Mouse (Mus musculus): ENCODE results near the gene Drd2.

Drd2 gene

DNA sequence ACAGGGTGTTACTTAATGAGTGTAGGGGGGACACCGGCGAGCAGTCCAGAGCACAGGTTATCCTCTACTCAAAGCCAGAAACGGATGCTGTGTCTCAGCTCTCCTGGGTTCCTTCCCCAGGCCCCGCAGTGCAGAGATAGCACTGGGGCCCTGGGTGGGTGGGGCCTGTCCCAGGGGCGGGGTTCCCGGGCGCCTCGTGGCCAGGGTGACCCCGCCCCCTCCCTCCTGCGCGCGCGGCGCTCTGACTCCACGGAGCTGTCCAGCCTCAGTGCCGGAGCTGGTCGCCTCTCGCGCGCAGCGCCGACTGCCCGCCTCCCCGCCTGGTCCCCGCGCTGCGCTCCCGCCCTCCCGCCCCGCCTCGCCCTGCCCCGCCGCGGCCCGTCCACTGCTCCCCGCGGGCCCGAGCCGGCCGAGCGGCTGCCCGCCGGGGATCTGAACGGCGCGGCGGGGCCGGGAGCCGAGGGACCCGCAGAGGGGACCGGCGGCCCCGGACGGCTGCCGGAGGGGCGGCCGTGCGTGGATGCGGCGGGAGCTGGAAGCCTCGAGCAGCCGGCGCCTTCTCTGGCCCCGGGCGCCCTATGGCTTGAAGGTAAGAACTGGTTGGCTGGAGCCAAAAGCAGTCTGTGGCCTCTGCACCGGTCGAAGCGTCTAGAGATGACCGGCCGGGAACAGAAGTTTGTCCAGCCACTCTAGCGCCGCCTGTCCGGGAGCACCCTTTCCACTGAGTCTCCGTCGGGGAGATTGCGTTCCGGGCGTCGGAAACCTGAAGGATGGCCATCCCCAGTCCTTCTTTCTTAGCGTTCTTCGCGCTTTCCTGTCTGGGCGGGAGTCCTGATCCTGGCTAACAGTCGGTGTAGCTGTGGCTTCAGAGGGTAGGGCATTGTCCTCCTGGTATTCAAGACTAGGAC is at the start of gene Drd2:
Gene Drd2 (plus strand): TSS at position 492 of the 908 bp plus-strand sequence.
- no peak for DNase-seq (ENCODE audit: low spot score)

DNA sequence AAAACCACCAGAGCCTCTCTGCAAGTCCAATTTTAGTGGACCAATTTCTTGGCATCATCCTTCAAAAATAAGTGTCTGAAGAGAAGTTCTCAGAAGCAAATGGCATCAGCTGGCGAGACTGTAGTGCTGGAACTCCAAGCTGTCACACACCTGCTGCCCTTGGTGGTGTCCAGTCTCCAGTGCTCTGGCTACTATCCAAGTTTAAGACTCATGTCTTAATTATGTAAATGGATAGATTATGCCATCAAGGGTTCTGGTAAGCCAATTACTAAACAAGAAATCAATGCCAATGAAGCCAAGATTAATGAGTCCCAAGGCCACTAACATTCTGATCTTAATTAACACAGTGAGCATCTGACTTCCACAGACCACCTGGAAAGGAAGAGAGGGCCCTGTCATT is 45.3 kb upstream of the Drd2 start:
- no peak for DNase-seq (ENCODE audit: low spot score)

DNA sequence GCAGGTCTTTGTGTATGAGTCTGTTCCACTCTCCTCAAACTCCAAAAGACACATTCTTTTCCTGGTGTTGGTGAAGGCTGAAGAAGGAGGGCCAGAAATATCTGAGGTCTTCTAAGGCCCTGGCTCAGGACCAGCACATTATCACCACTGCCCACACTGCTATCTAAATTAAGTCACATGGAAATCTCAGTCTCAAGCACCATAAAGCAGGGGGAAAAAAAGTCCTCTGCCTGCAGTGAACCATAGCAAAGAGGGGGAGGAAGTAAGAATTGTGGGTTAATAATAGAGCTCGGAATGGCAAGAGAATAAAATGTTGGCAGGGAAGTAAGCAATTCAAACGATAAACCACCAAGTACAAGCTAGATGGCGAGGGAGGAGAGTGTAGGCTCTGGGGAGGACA is 32.9 kb upstream of the Drd2 start:
- no peak for DNase-seq (ENCODE audit: low spot score)

DNA sequence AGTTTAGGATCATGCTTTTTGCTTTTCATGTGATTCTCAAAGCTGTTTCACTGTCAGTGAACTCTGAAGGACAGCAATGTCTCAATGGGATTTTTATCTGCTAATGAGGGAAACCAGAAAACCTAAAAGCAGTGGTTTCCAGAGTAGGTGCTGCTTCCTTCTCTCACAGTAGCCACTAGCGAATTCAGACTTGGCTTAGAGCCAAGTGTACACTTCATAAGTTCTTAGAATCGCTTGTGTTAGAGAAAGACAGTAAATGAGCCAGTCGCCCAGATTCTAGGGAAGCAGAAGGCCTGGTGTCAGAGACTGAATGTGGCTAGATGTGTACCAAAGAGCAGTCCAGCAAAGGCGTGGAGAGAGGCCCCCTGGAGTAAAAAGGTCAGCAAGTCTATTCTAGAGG is 29.6 kb upstream of the Drd2 start:
- no peak for DNase-seq (ENCODE audit: low spot score)

DNA sequence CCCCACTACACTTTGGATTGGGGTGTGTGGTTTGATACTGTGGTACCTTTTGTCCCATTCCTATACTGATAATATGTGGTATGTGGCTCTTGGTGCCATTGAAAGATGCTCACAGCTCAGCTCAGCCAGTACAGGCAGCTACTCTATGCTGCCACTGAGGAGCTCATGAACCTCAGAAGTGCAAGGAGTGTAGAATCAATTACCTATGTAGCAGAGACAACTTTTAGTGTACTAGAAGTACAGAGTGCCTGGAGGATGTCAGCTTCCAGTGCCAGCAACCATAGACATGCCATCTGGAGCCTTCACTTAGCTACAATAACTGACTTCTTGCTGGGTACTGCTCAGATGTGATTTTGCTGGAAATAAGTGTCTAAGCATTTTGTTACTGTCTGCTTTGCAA is 21.8 kb upstream of the Drd2 start:
- no peak for DNase-seq (ENCODE audit: low spot score)

DNA sequence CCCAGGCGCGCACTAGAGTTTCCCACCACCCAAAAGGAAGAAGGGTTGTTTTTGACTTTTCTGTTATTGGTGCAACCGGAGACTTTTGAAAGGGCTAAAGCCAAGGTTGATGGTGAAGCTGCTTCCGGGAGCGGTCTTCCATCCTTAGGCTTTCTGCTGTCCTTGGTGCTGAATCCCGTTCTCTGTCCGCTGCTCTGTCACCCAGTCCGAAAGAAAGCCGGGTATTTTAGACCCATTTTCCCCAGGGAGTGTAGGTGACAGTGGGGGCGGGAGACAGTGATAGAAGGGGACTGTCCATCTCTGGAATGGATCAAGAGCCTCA is 578 bp downstream of the Drd2 start:
- no peak for DNase-seq (ENCODE audit: low spot score)

DNA sequence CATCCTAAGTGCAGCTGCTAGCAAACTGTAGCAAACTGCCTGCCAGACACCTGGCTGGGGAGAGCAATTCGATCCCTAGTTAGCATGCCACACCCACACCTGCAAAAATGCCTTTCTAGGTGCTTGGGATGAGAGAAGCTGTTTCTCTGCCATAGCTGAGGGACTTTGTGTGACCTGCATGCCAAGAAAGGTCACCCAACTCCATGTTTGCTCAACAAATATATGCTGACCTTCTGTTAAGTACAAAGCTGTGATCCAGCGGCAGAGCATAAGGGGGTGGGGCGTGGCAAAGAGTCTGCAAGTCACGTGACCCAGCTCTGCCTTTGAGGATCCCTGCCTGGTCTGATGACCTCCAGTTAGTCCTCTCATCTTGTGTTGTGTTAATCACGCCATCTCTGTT is 25.3 kb downstream of the Drd2 start:
- DNase-seq (ENCODE audit: low spot score), result no peak

DNA sequence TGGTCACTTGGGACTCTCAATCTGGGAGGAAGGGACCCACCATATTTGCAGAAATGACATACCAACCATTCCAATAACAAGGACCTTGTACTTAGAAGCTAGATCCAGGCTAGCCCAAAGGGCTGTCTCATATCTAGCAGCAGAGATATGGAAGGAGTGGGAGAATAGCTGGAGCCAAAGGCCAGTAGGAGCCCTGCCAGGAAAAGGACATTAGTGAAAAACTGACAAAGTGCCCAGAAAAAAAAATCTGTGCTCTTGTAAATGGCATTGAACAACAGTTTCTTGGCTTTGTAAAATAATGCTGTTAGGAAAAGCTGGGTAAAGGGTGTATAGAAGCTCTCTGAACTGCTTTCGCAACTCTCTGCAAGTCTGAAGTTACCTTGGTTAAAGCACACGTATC is 33.5 kb downstream of the Drd2 start:
- DNase-seq (ENCODE audit: low spot score), result no peak

DNA sequence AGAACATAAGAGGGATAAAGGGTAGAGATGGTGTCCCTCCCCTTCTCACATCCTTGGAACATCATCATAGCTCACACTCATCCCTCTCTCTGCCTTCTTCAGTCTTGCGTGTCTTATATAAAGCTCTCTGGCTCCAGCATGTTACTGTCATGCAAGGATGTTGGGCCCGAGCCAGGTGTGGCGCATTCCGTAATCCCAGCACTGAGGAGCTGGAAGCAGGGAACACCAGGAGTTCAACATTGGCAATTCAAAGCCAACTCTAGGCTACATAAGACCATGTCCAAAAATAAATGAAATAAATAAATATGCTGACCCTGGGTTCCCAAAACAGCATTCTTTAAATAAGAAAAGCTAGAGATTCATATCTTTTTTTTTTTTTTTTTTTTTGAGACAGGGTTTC is 39.5 kb downstream of the Drd2 start:
- DNase-seq (ENCODE audit: low spot score), result no peak

DNA sequence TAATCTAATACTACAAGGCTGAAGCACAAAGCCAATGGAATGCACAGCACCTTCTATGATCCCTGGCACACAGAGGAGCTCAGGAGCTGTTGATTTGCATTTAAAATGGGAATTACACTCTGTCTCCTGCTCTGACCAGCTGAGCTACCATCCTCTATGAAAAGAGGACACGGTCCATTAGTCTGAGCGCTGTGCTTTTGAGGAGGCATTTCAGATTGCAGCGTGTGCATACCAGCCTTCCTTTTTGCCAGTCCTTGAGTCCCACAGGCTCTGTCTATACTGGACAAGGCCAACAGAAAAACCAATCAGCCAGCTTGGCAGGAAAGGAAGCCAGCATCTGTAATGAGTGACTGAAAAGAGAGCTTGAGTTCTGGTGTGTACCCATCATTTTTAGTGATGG is 43.6 kb downstream of the Drd2 start:
- no peak for DNase-seq (ENCODE audit: low spot score)

DNA sequence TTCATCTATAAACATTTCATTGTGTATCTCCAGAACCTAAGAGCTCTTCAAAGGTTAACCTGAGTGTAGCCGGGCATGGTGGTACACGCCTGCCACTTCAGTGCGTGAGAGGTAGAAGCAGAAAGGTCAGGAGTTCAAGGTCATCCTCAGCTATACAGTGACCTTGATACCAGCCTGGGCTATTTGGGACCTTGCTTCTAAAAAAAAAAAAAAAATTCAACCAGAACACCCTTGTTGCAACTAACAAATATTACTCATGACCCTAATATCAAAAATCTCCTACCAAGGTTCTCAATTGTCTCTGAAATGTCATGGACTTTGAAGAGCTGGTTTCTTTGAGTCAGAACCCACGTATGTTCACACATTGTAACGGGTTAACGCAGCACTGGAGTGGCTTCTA is 44.4 kb downstream of the Drd2 start:
- no peak for DNase-seq (ENCODE audit: low spot score)

DNA sequence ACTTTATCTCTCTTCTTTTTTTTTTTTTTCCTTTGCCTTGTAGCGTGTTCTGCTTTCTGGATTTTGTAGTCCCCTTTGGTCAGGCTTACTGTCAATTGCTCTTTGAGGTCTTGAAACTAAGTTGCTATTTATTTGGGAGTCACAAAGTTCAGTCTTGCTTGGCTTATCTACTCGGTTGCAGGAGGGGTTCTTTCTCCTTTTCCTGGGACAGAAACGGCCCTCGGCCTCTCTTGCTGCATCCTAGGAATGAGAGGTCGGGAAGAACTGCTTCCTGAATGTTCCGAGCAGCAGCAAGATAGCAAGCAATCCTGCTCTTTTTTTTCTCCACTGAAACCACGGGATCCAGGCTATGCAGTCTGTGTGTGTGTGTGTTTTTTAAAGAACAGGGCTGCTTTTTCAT is 44.9 kb downstream of the Drd2 start:
- no peak for DNase-seq (ENCODE audit: low spot score)

DNA sequence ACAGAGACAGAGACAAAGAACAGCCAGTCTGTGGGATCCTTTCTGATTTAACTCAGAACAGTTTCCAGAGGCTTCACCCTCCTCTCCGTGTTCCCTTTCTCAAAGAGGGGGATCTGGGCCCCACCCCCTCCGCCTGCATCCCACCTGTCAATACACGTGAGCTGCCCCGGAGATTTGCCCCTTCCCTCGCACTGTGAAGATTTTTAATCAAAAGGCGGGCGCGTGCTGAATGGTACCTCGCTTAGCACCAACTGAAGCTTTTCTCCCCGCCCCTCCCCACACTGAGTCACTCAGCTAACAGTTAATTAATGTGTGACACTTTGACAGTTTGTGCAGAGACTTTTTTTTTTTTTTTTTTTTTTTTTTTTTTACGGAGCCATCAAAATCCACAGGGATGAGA is 45.7 kb downstream of the Drd2 start:
- DNase-seq (ENCODE audit: low spot score), result no peak

DNA sequence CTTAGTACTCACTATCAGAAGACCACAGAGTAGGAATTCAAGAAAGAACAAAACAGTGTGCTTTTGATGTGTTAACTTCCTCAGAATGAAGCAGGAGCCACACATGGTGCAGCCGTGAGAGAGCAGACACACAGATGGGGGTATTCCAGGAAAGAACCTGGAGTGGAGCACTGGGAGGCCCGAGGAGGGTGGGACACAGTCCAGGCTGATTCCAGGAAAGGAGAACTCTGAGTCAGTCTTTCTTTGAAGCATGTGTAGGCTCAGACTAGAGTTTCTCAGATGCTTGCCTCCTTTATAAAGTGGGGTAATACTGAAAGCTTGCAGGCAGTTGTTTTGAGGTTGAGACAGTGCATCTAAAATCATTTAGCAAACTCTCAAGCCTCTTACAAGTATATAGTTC is 51.8 kb downstream of the Drd2 start:
- DNase-seq (ENCODE audit: low spot score), result no peak

DNA sequence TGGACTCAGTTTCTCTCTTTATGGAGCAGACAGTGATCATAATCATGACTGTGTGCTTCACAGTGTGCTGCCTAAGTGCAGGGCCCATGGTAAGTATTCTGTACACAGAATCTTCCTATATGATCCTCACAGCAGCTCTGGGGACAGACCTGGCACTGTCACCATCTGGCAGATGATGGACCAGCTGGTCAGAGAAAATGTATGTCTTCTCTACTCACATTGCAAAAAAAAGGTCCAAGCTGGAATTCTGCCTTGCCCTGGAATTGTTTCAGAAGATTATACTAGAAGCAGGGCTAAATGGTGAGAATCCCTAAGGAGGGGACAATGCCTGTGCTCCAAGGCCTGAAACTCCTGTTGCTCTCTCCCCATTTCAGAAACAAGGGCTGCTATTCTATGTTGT is 55.6 kb downstream of the Drd2 start:
- no peak for DNase-seq (ENCODE audit: low spot score)

DNA sequence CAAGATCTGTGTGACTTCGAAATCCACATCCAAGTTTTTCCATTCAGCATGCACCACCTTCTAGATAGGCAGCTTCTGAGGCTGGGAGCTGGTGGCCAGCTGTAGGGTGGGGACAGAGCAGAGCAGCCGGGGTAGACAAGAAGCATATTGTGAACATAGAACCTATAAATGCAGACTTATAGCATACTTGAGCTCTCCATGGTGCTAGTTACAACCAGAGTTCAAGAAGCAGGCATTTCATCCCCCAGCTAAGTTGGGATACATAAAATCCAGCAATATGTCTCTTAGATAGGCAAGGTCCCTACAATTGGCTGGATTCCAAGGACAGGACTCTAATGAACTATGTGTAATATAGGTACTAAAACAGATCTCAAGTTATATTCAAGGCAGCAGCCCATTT is 63.3 kb downstream of the Drd2 start:
- no peak for DNase-seq (ENCODE audit: low spot score)

DNA sequence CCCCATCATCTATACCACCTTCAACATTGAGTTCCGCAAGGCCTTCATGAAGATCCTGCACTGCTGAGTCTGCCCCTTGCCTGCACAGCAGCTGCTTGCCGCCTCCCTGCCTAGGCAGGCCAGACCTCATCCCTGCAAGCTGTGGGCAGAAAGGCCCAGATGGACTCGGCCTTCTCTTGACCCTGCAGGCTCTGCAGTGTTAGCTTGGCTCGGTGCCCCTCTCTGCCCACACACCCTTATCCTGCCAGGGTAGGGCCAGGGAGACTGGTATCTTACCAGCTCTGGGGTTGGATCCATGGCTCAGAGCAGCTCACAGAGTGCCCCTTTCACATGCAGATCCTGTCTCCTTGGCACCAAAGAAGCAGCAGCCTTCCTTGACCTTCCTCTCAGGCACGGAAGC is 66.6 kb downstream of the Drd2 start:
- DNase-seq (ENCODE audit: low spot score), result no peak

DNA sequence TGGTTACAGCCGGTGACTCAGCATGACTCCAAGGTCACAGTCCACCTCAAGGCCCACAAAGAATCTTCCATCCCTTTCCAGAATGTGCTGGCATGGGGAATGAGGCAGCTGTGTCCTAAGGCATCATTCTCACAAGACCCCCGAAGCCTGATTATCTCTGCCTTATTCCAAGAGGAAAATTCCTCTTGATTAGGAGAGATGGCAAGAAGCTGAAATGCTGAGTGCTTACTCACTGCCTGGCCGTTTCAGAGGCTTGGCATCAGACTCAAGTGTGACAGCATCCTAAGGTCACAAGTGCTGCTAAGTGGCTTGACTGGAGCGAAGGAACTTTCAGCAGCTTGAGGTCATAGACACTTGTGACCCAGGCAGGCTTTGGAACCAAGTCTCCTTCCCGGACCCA is 70.2 kb downstream of the Drd2 start:
- no peak for DNase-seq (ENCODE audit: low spot score)

DNA sequence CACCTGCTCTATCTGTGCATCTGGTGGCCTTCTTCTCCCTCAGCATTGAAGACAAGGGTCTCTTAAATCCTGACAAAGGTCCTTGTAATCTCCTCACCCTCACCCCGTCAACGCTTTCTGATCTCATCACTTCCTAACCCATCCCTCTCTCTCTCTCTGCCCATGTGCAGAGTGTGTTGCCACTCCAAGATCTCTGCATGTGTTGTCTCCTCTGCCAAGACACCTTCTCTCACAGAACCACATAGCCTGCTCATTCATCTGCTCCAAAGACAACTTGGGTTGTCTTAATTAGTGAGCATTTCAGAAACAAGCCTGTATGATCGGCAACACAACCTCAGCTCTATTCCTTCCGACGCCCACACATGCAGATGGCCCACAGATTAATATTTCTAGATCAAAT is 83.4 kb downstream of the Drd2 start:
- no peak for DNase-seq (ENCODE audit: low spot score)

DNA sequence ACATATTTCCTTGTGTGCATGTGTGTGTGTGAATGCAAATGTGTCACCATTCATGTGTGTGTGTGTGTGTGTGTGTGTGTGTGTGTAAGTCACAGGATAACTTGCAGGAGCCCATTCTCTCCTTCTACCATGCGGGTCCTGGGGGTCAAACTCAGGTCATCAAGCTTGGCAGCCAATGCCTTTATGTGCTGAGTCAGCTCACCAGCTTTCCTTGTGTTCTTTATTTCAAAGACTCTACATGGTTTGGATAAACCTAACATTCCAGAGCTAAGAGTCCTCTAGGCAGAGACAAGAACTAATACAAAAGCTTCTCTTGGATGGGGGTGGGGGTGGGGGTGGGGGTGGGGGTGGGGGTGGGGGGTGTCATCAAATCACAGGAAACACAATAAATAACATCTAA is 85.2 kb downstream of the Drd2 start:
- no peak for DNase-seq (ENCODE audit: low spot score)

DNA sequence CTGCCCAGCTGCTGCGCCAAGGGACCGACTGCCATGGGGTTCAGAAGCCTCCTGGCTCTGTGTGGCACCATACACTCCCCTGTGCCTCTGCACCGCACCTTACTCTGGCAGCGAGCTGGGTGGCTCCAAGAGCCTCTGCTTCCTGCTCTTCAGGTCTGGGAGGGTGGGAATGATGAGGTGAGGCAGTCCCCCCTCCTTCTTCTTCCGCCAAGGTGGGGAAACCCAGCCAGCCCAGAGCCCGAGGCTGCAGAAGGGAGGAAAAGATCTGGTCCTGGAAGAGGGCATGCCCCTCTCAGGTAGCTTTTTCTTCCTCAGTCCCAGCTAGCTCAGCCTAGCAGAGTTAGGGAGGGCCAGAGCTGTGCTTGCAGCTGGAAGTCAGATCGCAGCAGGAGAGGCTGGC is 86.5 kb downstream of the Drd2 start, which contains the start of gene Ankk1:
Gene Ankk1 (minus strand): TSS at position 101 of the 400 bp plus-strand sequence.
- DNase-seq (ENCODE audit: low spot score), result no peak

DNA sequence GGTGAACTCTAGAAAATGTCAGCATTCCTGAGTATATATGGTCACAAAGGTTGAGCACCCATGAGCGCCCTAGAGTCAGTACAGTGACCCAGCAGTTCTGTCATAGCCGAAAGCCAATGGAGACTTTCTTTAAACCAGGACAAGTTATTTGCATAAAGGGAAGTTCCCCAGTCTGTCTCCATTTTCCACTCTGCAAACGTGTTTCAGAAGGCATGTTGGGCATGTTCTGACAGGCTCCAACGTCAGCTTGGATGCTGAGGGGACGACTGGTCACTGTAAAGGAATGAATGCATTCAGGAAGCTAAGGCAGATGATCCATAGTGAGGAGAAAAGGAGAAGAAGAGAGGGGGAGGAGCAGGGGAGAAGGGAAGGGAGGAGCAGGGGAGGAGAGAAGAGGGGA is 87.1 kb downstream of the Drd2 start:
- DNase-seq (ENCODE audit: low spot score), result no peak

DNA sequence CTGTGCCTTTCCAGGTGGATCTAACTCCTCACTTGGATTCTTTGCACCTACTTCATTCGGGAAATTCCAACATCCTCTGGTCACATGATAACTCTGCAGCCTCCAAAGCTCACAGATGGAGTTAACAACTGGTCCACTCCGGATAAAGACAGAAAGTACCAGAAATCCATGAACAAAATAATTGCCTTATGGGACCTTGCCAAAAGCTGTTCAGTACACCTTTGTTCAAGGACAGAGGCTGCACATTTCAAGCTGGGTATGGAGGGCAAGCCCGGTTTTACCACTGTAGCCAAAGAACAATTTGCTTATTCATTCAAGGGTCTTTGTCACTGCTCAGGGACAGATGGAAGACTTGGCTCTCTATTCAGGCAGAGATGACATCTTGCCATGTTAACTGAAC is 102.2 kb downstream of the Drd2 start:
- DNase-seq (ENCODE audit: low spot score), result no peak

DNA sequence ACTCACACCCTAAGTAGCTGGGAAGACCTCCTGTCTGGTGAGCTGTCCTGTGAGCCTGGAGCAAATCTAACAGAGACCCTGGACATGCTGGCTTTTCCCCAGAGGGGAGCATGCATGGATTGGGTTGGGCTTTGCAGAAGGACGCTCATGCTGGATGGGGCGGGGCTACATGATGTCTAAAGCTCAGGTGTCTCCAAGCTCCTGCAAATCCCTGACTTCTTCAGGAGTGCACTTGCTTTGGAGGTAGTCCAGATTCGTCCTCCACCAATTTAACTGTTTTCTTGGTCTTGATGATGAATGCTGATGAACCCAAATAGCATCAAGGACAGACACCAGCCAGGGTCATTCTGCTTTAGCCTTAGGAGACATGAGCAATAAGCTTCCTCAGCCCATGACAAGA is 110.1 kb downstream of the Drd2 start:
- DNase-seq (ENCODE audit: low spot score), result no peak
